Mouse (Mus musculus): ENCODE measurements around the gene Pdia6. TPM values are rescaled to one million over a fixed set of nuclear protein-coding genes. Genes with fewer than 3 reads are reported as not detected.

Gene Pdia6
- polyA plus RNA-seq, 1 experiment: 81.4 TPM

- no peak overlapping the region for H3K4me3 ChIP-seq (ENCODE audit: insufficient read depth, low read length)
- H3K27ac ChIP-seq (ENCODE audit: insufficient read depth, low read depth, low read length): no peak overlapping the region
- no peaks in the 10 kb centered on the region for H3K4me1 ChIP-seq (ENCODE audit: control insufficient read depth, insufficient read depth, low read length)
- TF ChIP-seq CTCF (IDR thresholded peaks at IDR 0.05; ENCODE audit: low read depth, low read length) (no peak), POLR2A (IDR thresholded peaks at IDR 0.05; ENCODE audit: borderline replicate concordance, low read depth, low read length) (no peak)
These were observed 7.9 kb upstream of the Pdia6 start for GRCm38 (mm10) chr12:17258431-17258830.

DNA sequence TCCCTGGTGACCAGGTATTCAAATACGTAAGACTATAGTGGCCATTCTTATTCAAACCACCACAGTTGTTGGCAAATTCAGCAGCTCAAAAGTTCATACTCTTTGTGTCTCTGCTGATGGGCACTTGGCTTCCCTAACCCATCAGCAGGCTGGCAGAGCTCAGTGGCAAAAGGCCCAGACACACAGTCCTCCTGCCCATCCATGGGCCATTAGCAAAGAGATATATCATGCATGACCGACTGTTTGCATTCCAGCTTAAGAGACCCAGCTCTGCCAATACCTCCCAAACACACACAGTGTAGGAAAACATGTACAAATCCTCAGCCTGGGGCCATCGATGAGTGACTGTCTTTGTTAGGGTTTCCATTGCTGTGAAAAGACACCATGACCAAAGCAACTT, 5.3 kb upstream of the Pdia6 start:
- TF ChIP-seq CTCF (IDR thresholded peaks at IDR 0.05; ENCODE audit: low read depth, low read length) (no peak), POLR2A (IDR thresholded peaks at IDR 0.05; ENCODE audit: borderline replicate concordance, low read depth, low read length) (no peak)
- Histone ChIP-seq H3K4me3 (ENCODE audit: insufficient read depth, low read length) (no peak overlapping the region), H3K4me1 (ENCODE audit: control insufficient read depth, insufficient read depth, low read length) (peaks cover 10% of the 10 kb centered on the region), H3K27ac (ENCODE audit: insufficient read depth, low read depth, low read length) (no peak overlapping the region)

- no peak for TF ChIP-seq CTCF (IDR thresholded peaks at IDR 0.05; ENCODE audit: low read depth, low read length)
- TF ChIP-seq POLR2A (IDR thresholded peaks at IDR 0.05; ENCODE audit: borderline replicate concordance, low read depth, low read length): no peak
- H3K27ac ChIP-seq (ENCODE audit: insufficient read depth, low read depth, low read length): no peak overlapping the region
- H3K4me3 ChIP-seq (ENCODE audit: insufficient read depth, low read length): no peak overlapping the region
- peaks cover 17% of the 10 kb centered on the region for H3K4me1 ChIP-seq (ENCODE audit: control insufficient read depth, insufficient read depth, low read length)
These were observed 2.5 kb upstream of the Pdia6 start for GRCm38 (mm10) chr12:17263881-17264280.

GRCm38 (mm10) chr12:17264826-17265225, 1.5 kb upstream of the Pdia6 start:
- no peak for TF ChIP-seq CTCF (IDR thresholded peaks at IDR 0.05; ENCODE audit: low read depth, low read length)
- no peak for TF ChIP-seq POLR2A (IDR thresholded peaks at IDR 0.05; ENCODE audit: borderline replicate concordance, low read depth, low read length)
- Histone ChIP-seq H3K4me1 (ENCODE audit: control insufficient read depth, insufficient read depth, low read length) (peaks cover 19% of the 10 kb centered on the region), H3K27ac (ENCODE audit: insufficient read depth, low read depth, low read length) (no peak overlapping the region)

DNA sequence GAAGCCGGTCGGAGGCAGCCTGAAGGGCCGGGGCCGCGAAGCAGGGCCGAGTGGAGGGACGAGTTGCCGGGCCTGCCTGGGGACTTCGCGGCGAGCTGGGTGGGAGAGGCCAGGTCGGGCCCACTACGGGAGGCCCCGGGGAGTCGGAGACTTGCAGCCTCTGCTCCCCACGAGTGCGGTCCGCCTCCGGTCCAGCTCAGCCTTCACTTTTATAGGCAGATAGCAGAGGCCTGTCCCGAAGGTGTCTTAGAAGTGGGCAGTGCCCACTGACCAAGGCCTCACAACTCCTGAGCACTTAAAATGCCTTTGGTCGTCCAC, 287 bp downstream of the Pdia6 start:
- no peak for TF ChIP-seq POLR2A (IDR thresholded peaks at IDR 0.05; ENCODE audit: borderline replicate concordance, low read depth, low read length)
- TF ChIP-seq CTCF (IDR thresholded peaks at IDR 0.05; ENCODE audit: low read depth, low read length): no peak
- H3K27ac ChIP-seq (ENCODE audit: insufficient read depth, low read depth, low read length): peak overlapping the region; percentile 19
- H3K4me3 ChIP-seq (ENCODE audit: insufficient read depth, low read length): peak overlapping the region; percentile 98
- H3K4me1 ChIP-seq (ENCODE audit: control insufficient read depth, insufficient read depth, low read length): peaks cover 26% of the 10 kb centered on the region

More at GRCm38 (mm10) chr12:17264826-17265225, 1.5 kb upstream of the Pdia6 start:
- H3K4me3 ChIP-seq (ENCODE audit: insufficient read depth, low read length): no peak overlapping the region

DNA sequence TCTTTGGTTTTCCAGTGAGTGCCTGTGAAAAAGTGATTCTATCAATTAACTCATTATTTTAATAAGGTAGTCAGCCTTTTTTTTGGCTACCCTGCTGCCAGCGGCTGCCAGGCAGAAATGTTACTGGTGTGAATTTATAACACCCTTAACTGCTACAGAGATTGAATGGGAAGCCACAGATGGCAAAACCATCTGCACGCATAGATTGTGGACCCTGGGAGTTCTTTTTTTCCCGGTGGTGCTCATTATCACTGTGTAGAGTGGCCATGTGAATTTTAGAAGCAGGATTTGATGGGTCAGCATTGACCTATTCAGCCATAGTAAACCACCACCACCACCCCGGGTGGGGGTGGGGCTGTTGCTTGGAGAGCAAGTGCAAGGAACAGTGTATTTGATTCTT, 971 bp downstream of the Pdia6 start:
- H3K27ac ChIP-seq (ENCODE audit: insufficient read depth, low read depth, low read length): 0 out of 2 replicates have a peak overlapping the region, but pooled peaks have one; percentile 19
- no peak for TF ChIP-seq POLR2A (IDR thresholded peaks at IDR 0.05; ENCODE audit: borderline replicate concordance, low read depth, low read length)
- no peak for TF ChIP-seq CTCF (IDR thresholded peaks at IDR 0.05; ENCODE audit: low read depth, low read length)
- H3K4me3 ChIP-seq (ENCODE audit: insufficient read depth, low read length): peak overlapping the region; percentile 98
- peaks cover 26% of the 10 kb centered on the region for H3K4me1 ChIP-seq (ENCODE audit: control insufficient read depth, insufficient read depth, low read length)

- TF ChIP-seq POLR2A (IDR thresholded peaks at IDR 0.05; ENCODE audit: borderline replicate concordance, low read depth, low read length) (no peak), CTCF (IDR thresholded peaks at IDR 0.05; ENCODE audit: low read depth, low read length) (peak; percentile 55)
- Histone ChIP-seq H3K27ac (ENCODE audit: insufficient read depth, low read depth, low read length) (no peak overlapping the region), H3K4me3 (ENCODE audit: insufficient read depth, low read length) (no peak overlapping the region), H3K4me1 (ENCODE audit: control insufficient read depth, insufficient read depth, low read length) (peaks cover 16% of the 10 kb centered on the region)
These were observed 4.9 kb downstream of the Pdia6 start for GRCm38 (mm10) chr12:17271272-17271671.

GRCm38 (mm10) chr12:17273841-17274240, 7.5 kb downstream of the Pdia6 start:
- H3K4me3 ChIP-seq (ENCODE audit: insufficient read depth, low read length): no peak overlapping the region
- TF ChIP-seq POLR2A (IDR thresholded peaks at IDR 0.05; ENCODE audit: borderline replicate concordance, low read depth, low read length) (no peak), CTCF (IDR thresholded peaks at IDR 0.05; ENCODE audit: low read depth, low read length) (no peak)

DNA sequence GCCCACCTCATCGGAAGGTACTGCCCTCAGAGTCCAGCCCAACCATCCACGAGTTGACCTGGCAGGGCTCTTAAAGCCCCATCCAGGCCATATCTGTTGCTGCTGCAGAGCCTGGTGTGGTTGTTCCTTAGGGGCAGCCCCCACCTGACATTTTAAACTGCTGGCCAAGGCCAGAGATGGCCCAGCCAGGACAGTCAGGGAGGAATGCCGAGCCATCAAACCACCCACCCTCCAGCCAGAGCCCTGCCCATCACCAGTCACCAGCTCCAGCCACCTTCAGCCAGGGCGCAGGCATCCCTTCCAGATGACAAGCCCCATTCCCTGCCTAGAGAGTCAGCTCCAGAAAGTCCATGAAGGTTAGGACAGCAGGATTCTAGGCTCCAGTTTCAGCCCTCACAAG, 22.2 kb downstream of the Pdia6 start:
- H3K4me1 ChIP-seq (ENCODE audit: control insufficient read depth, insufficient read depth, low read length): no peaks in the 10 kb centered on the region
- no peak overlapping the region for H3K27ac ChIP-seq (ENCODE audit: insufficient read depth, low read depth, low read length)
- TF ChIP-seq POLR2A (IDR thresholded peaks at IDR 0.05; ENCODE audit: borderline replicate concordance, low read depth, low read length) (no peak), CTCF (IDR thresholded peaks at IDR 0.05; ENCODE audit: low read depth, low read length) (no peak)
- no peak overlapping the region for H3K4me3 ChIP-seq (ENCODE audit: insufficient read depth, low read length)

More at GRCm38 (mm10) chr12:17273841-17274240, 7.5 kb downstream of the Pdia6 start:
- no peak overlapping the region for H3K27ac ChIP-seq (ENCODE audit: insufficient read depth, low read depth, low read length)
- H3K4me1 ChIP-seq (ENCODE audit: control insufficient read depth, insufficient read depth, low read length): peaks cover 10% of the 10 kb centered on the region

GRCm38 (mm10) chr12:17289060-17289459, 22.7 kb downstream of the Pdia6 start:
- Histone ChIP-seq H3K4me1 (ENCODE audit: control insufficient read depth, insufficient read depth, low read length) (no peaks in the 10 kb centered on the region), H3K27ac (ENCODE audit: insufficient read depth, low read depth, low read length) (no peak overlapping the region), H3K4me3 (ENCODE audit: insufficient read depth, low read length) (no peak overlapping the region)
- TF ChIP-seq POLR2A (IDR thresholded peaks at IDR 0.05; ENCODE audit: borderline replicate concordance, low read depth, low read length) (no peak), CTCF (IDR thresholded peaks at IDR 0.05; ENCODE audit: low read depth, low read length) (no peak)

- TF ChIP-seq CTCF (IDR thresholded peaks at IDR 0.05; ENCODE audit: low read depth, low read length) (no peak), POLR2A (IDR thresholded peaks at IDR 0.05; ENCODE audit: borderline replicate concordance, low read depth, low read length) (no peak)
- no peak overlapping the region for H3K4me3 ChIP-seq (ENCODE audit: insufficient read depth, low read length)
- H3K27ac ChIP-seq (ENCODE audit: insufficient read depth, low read depth, low read length): no peak overlapping the region
- H3K4me1 ChIP-seq (ENCODE audit: control insufficient read depth, insufficient read depth, low read length): no peaks in the 10 kb centered on the region
These were observed 23.6 kb downstream of the Pdia6 start for GRCm38 (mm10) chr12:17289913-17290312.

All from bone marrow macrophage, adult 2 months (primary cell).